Mouse (Mus musculus) MEL (cell line): ENCODE measurements around the gene Hnrnph1. TPM values are rescaled to one million over a fixed set of nuclear protein-coding genes. Genes with fewer than 3 reads are reported as not detected.

Experiments used
- DNase-seq: peaks from one replicate; pipeline ENCODE4 v3.0.0; 2011; ENCODE audit warnings: low read depth, low spot score
- H3K27ac ChIP-seq: 2 replicates; pipeline ENCODE4 v1.5.1; 2012; ENCODE audit warnings: low read depth, mild to moderate bottlenecking, control low read depth, low read length, moderate library complexity; ENCODE audit not compliant: control insufficient read depth
- H3K27me3 ChIP-seq, 2 experiments: fragments of 150-350 bp in 1 of 2; sonication (generic) in 1 of 2; 2 replicates each; pipeline ENCODE4 v1.6.1; 2012; ENCODE audit warnings: low read length in 2 of 2, mild to moderate bottlenecking in 2 of 2, improper control_type of control experiment in 1 of 2, moderate library complexity in 1 of 2; ENCODE audit not compliant: insufficient read depth in 2 of 2, control insufficient read depth in 1 of 2
- H3K36me3 ChIP-seq, 2 experiments: 2 replicates each; pipeline ENCODE4 v1.6.1; 2012 to 2014; ENCODE audit warnings: low read length in 2 of 2, improper control_type of control experiment in 1 of 2, inconsistent platforms in 1 of 2, mild to moderate bottlenecking in 1 of 2; ENCODE audit not compliant: insufficient read depth in 2 of 2, control insufficient read depth in 1 of 2
- H3K4me1 ChIP-seq, 2 experiments: fragments of 150-350 bp in 1 of 2; sonication (generic) in 1 of 2; 2 replicates each; pipeline ENCODE4 v1.6.1; 2012; ENCODE audit warnings: low read length in 2 of 2, improper control_type of control experiment in 1 of 2, mild to moderate bottlenecking in 1 of 2; ENCODE audit not compliant: insufficient read depth in 2 of 2, control insufficient read depth in 1 of 2
- H3K4me3 ChIP-seq, 2 experiments: fragments of 150-350 bp in 1 of 2; sonication (generic) in 1 of 2; 2 replicates each; pipeline ENCODE4 v1.5.1; 2012; ENCODE audit warnings: low read depth in 2 of 2, low read length in 2 of 2, mild to moderate bottlenecking in 2 of 2, moderate library complexity in 2 of 2, control low read depth in 1 of 2, improper control_type of control experiment in 1 of 2; ENCODE audit not compliant: control insufficient read depth in 1 of 2, insufficient read depth in 1 of 2
- H3K79me2 ChIP-seq: 2 replicates; pipeline ENCODE4 v1.6.1; 2012; ENCODE audit warnings: mild to moderate bottlenecking, low read length, moderate library complexity; ENCODE audit not compliant: control insufficient read depth, poor library complexity, insufficient read depth
- H3K9ac ChIP-seq: 2 replicates; pipeline ENCODE4 v1.6.1; 2012; ENCODE audit warnings: low read depth, mild to moderate bottlenecking, control low read depth, low read length, moderate library complexity; ENCODE audit not compliant: control insufficient read depth, poor library complexity, severe bottlenecking
- H3K9me3 ChIP-seq: fragments of 150-350 bp; sonication (generic); replicated peaks from 2 replicates; pipeline ENCODE4 v1.6.1; 2012; ENCODE audit warnings: mild to moderate bottlenecking, low read length, improper control_type of control experiment, moderate library complexity; ENCODE audit not compliant: insufficient read depth
- BHLHE40 ChIP-seq: IDR thresholded peaks from 2 replicates; pipeline ENCODE4 v1.6.1; 2012; ENCODE audit warnings: low read depth, mild to moderate bottlenecking, inconsistent platforms, low read length, improper control_type of control experiment, borderline replicate concordance
- CHD1 ChIP-seq: IDR thresholded peaks from 2 replicates; pipeline ENCODE4 v1.6.1; 2012; ENCODE audit warnings: low read depth, mild to moderate bottlenecking, inconsistent platforms, low read length, improper control_type of control experiment
- CHD2 ChIP-seq: IDR thresholded peaks from 2 replicates; pipeline ENCODE4 v1.6.1; 2011; ENCODE audit warnings: low read length, improper control_type of control experiment
- CTCF ChIP-seq, 3 experiments: IDR thresholded peaks in 2 of 3; conservative IDR thresholded peaks in 1 of 3; 2 replicates each; pipeline ENCODE4 v1.5.1; 2011 to 2012; ENCODE audit warnings: low read length in 3 of 3, low read depth in 2 of 3, mild to moderate bottlenecking in 2 of 3, improper control_type of control experiment in 1 of 3, inconsistent platforms in 1 of 3, mixed read lengths in 1 of 3, moderate library complexity in 1 of 3; ENCODE audit not compliant: control insufficient read depth in 1 of 3, insufficient read depth in 1 of 3, poor library complexity in 1 of 3, severe bottlenecking in 1 of 3
- E2F4 ChIP-seq: IDR thresholded peaks from 2 replicates; pipeline ENCODE4 v1.6.1; 2011; ENCODE audit warnings: low read depth, low read length, improper control_type of control experiment, borderline replicate concordance
- ELF1 ChIP-seq: IDR thresholded peaks from 2 replicates; pipeline ENCODE4 v1.6.1; 2014; ENCODE audit warnings: low read depth, mild to moderate bottlenecking, inconsistent platforms, low read length, improper control_type of control experiment, moderate library complexity
- EP300 ChIP-seq, 2 experiments: IDR thresholded peaks; 2 replicates each; pipeline ENCODE4 v1.6.1; 2011; ENCODE audit warnings: improper control_type of control experiment in 2 of 2, low read length in 2 of 2, low read depth in 1 of 2, mild to moderate bottlenecking in 1 of 2
- ETS1 ChIP-seq: IDR thresholded peaks from 2 replicates; pipeline ENCODE4 v1.6.1; 2012; ENCODE audit warnings: low read depth, mild to moderate bottlenecking, inconsistent platforms, low read length, improper control_type of control experiment, moderate library complexity
- GABPA ChIP-seq: IDR thresholded peaks from 2 replicates; pipeline ENCODE4 v1.6.1; 2012; ENCODE audit warnings: low read depth, mild to moderate bottlenecking, inconsistent platforms, low read length, improper control_type of control experiment, moderate library complexity
- GATA1 ChIP-seq: IDR thresholded peaks from 2 replicates; pipeline ENCODE4 v1.6.1; 2011; ENCODE audit warnings: low read depth, low read length, improper control_type of control experiment
- HCFC1 ChIP-seq: IDR thresholded peaks from 2 replicates; pipeline ENCODE4 v1.6.1; 2012; ENCODE audit warnings: low read depth, mild to moderate bottlenecking, inconsistent platforms, low read length, improper control_type of control experiment, moderate library complexity
- JUND ChIP-seq: IDR thresholded peaks from 2 replicates; pipeline ENCODE4 v1.6.1; 2011; ENCODE audit warnings: low read depth, mild to moderate bottlenecking, improper control_type of control experiment, low read length
- KAT2A ChIP-seq: conservative IDR thresholded peaks from 2 replicates; pipeline ENCODE4 v1.6.1; 2012; ENCODE audit warnings: low read depth, low read length, improper control_type of control experiment, inconsistent platforms
- MAFK ChIP-seq: IDR thresholded peaks from 2 replicates; pipeline ENCODE4 v1.6.1; 2011; ENCODE audit warnings: low read depth, mild to moderate bottlenecking, low read length, improper control_type of control experiment, borderline replicate concordance
- MAZ ChIP-seq: IDR thresholded peaks from 2 replicates; pipeline ENCODE4 v1.6.1; 2012; ENCODE audit warnings: low read depth, mild to moderate bottlenecking, inconsistent platforms, low read length, improper control_type of control experiment
- MEF2A ChIP-seq: IDR thresholded peaks from 2 replicates; pipeline ENCODE4 v1.6.1; 2014; ENCODE audit warnings: low read depth, mild to moderate bottlenecking, inconsistent platforms, low read length, improper control_type of control experiment; ENCODE audit not compliant: poor library complexity, insufficient replicate concordance, severe bottlenecking; ENCODE audit errors: extremely low read depth
- MXI1 ChIP-seq: IDR thresholded peaks from 2 replicates; pipeline ENCODE4 v1.6.1; 2011; ENCODE audit warnings: mild to moderate bottlenecking, low read depth, low read length, improper control_type of control experiment
- MYB ChIP-seq: IDR thresholded peaks from 2 replicates; pipeline ENCODE4 v1.6.1; 2011; ENCODE audit warnings: mild to moderate bottlenecking, low read depth, low read length, improper control_type of control experiment
- MYC ChIP-seq: IDR thresholded peaks from 2 replicates; pipeline ENCODE4 v1.6.1; 2011; ENCODE audit warnings: low read depth, mild to moderate bottlenecking, low read length, improper control_type of control experiment, moderate library complexity
- NELFE ChIP-seq: IDR thresholded peaks from 2 replicates; pipeline ENCODE4 v1.6.1; 2011; ENCODE audit warnings: low read depth, low read length, improper control_type of control experiment
- NRF1 ChIP-seq: IDR thresholded peaks from 2 replicates; pipeline ENCODE4 v1.6.1; 2014; ENCODE audit warnings: low read depth, mild to moderate bottlenecking, inconsistent platforms, low read length, improper control_type of control experiment, moderate library complexity; ENCODE audit not compliant: poor library complexity, insufficient read depth, severe bottlenecking
- POLR2A ChIP-seq, 2 experiments: IDR thresholded peaks; 2 replicates each; pipeline ENCODE4 v1.6.1; 2011 to 2012; ENCODE audit warnings: low read length in 2 of 2, mild to moderate bottlenecking in 2 of 2, control low read depth in 1 of 2, improper control_type of control experiment in 1 of 2, low read depth in 1 of 2, moderate library complexity in 1 of 2; ENCODE audit not compliant: control insufficient read depth in 1 of 2, insufficient read depth in 1 of 2, poor library complexity in 1 of 2
- POLR2AphosphoS2 ChIP-seq: IDR thresholded peaks from 2 replicates; pipeline ENCODE4 v1.6.1; 2011; ENCODE audit warnings: low read length, improper control_type of control experiment
- RCOR1 ChIP-seq: IDR thresholded peaks from 2 replicates; pipeline ENCODE4 v1.6.1; 2012; ENCODE audit warnings: low read depth, mild to moderate bottlenecking, inconsistent platforms, low read length, improper control_type of control experiment
- TAL1 ChIP-seq: IDR thresholded peaks from 2 replicates; pipeline ENCODE4 v1.6.1; 2012; ENCODE audit warnings: mild to moderate bottlenecking, inconsistent platforms, low read length, moderate library complexity, mixed read lengths
- TBP ChIP-seq: IDR thresholded peaks from 2 replicates; pipeline ENCODE4 v1.8.0; 2011; ENCODE audit warnings: low read depth, low read length, improper control_type of control experiment
- TCF12 ChIP-seq: IDR thresholded peaks from 2 replicates; pipeline ENCODE4 v1.6.1; 2014; ENCODE audit warnings: low read depth, mild to moderate bottlenecking, inconsistent platforms, low read length, improper control_type of control experiment, moderate library complexity
- USF1 ChIP-seq: IDR thresholded peaks from 2 replicates; pipeline ENCODE4 v1.6.1; 2014; ENCODE audit warnings: low read depth, mild to moderate bottlenecking, inconsistent platforms, low read length, improper control_type of control experiment, moderate library complexity
- USF2 ChIP-seq, 2 experiments: IDR thresholded peaks; 2 replicates each; pipeline ENCODE4 v1.6.1; 2011 to 2012; ENCODE audit warnings: improper control_type of control experiment in 2 of 2, low read length in 2 of 2, borderline replicate concordance in 1 of 2, inconsistent platforms in 1 of 2, low read depth in 1 of 2, mild to moderate bottlenecking in 1 of 2; ENCODE audit not compliant: insufficient read depth in 1 of 2
- ZC3H11A ChIP-seq: IDR thresholded peaks from 2 replicates; pipeline ENCODE4 v1.6.1; 2012; ENCODE audit warnings: low read depth, mild to moderate bottlenecking, inconsistent platforms, low read length, improper control_type of control experiment
- ZKSCAN1 ChIP-seq: IDR thresholded peaks from 2 replicates; pipeline ENCODE4 v1.6.1; 2012; ENCODE audit warnings: low read depth, mild to moderate bottlenecking, inconsistent platforms, low read length, improper control_type of control experiment, moderate library complexity
- ZMIZ1 ChIP-seq: IDR thresholded peaks from 2 replicates; pipeline ENCODE4 v1.6.1; 2012; ENCODE audit warnings: low read depth, mild to moderate bottlenecking, inconsistent platforms, low read length, improper control_type of control experiment, moderate library complexity
- ZNF384 ChIP-seq: IDR thresholded peaks from 2 replicates; pipeline ENCODE4 v1.6.1; 2012; ENCODE audit warnings: low read depth, mild to moderate bottlenecking, inconsistent platforms, low read length, improper control_type of control experiment
- polyA plus RNA-seq, 2 experiments: library from polyadenylated mRNA; stranded (reverse) in 1 of 2; unstranded in 1 of 2; fragments of >175 nt in 1 of 2; fragments of >200 nt in 1 of 2; gene quantifications; 2 replicates each; pipeline versions ENCODE4 v1.2.1 to v1.2.4; 2012; ENCODE audit warnings: low replicate concordance in 2 of 2, low read depth in 1 of 2; ENCODE audit not compliant: insufficient read length in 2 of 2, insufficient read depth in 1 of 2, missing spikeins in 1 of 2
- total RNA-seq: library from RNA; depleted of rRNA; stranded (reverse); fragments of 300-350 nt; gene quantifications from 2 replicates; pipeline ENCODE4 v1.2.3, GENCODE M21; 2012; rRNA removed

Gene Hnrnph1
- total RNA-seq (227 and 232 TPM in 2 replicates), polyA plus RNA-seq (100 to 1,000 TPM; 425 to 552 TPM)

DNA sequence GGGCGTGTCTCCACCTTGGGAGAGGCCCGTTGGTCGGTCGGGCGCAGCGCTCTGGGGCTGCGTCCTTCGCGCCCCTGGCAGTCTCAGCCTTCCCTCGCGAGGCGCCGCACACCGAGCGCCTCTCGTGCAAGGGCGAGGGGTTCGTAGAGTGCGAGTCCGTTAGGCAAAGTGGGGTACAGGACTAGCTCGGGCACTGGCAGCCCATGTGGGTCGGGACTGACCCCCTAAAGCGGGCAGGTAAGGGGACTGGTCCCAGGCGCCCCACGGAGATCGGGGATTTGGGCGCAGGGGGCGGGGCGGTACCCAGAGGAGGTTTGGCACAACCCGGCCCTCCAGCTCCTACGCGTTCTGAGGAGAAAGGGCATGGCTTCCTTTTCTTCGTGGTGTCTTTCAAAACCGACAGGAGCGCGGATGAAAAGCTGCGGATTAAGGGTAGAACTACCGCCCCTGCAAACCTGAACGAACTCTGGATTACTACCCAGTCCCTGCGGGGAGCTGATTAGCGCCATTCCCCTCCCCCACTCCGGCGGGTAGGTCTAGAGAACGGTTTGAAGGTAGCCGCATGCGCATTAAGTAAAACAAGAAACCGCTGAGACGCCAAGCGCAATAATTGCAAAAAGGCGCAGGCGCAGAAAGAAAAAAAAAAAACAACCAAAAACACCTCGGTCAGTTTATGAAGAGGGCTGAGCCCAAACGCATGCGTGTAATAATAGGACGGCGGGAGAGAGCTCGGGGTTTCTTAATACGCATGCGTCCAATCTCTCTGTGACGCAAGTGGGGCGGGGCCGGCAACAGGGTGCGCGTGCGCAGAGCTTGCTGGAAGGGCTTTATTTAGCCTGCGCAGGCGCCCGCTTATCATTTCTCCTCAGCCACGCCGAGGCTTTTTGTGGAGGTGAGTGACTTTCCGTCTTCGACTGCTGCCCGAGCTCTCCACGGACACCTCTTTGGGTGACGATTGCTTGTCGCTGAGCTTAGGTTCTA, at the start of gene Hnrnph1:
TSS of gene Hnrnph1 (plus strand) at position 80 of the 981 bp plus-strand sequence.
- no peaks in the 10 kb centered on the region for H3K9me3 ChIP-seq
- H3K9ac ChIP-seq: peak within 1 kb of the TSS; percentile 98
- no peaks in the 10 kb centered on the region for H3K27me3 ChIP-seq
- DNase-seq: peak; percentile 100
- H3K79me2 ChIP-seq: peaks cover 31% of the 10 kb centered on the region
- H3K4me3 ChIP-seq: peak within 1 kb of the TSS; percentile 69 to 93
- H3K27ac ChIP-seq: peak within 1 kb of the TSS; percentile 99
- peaks cover 29 to 37% of the 10 kb centered on the region in 2 experiments for H3K36me3 ChIP-seq
- H3K4me1 ChIP-seq: peaks cover 0 to 15% of the 10 kb centered on the region in 2 experiments; a peak in 3 of 4 replicates
- TF ChIP-seq NRF1: peak; percentile 91; the same call in 1 of the 2 replicates
- TF ChIP-seq ZMIZ1: peak; percentile 100
- TF ChIP-seq TAL1: peak; percentile 35; the same call in 1 of the 2 replicates
- TF ChIP-seq MAZ: 0 out of 2 replicates have a peak, but pooled peaks have one; percentile 48
- no peak for TF ChIP-seq ELF1
- peak; percentile 60 for TF ChIP-seq ETS1
- no peak for TF ChIP-seq ZC3H11A
- TF ChIP-seq GABPA: no peak
- peak; percentile 65; the same call in 1 of the 2 replicates for TF ChIP-seq MEF2A
- TF ChIP-seq EP300 (IDR thresholded peaks at IDR 0.05; ENCODE audit: low read depth in 1 of 2, low read length in 2 of 2): peak in 1 of 2 experiments; percentile 87; a peak in 2 of 4 replicates
- TF ChIP-seq MXI1: peak; percentile 81; the same call in 1 of the 2 replicates
- TF ChIP-seq GATA1: peak; percentile 87
- TF ChIP-seq USF1: no peak
- TF ChIP-seq ZKSCAN1: peak; percentile 51; the same call in 1 of the 2 replicates
- TF ChIP-seq USF2 (IDR thresholded peaks at IDR 0.05; ENCODE audit: borderline replicate concordance in 1 of 2, insufficient read depth in 1 of 2, low read depth in 1 of 2, low read length in 2 of 2): no peak
- no peak for TF ChIP-seq MAFK
- TF ChIP-seq NELFE: peak; percentile 100
- peak; percentile 99 for TF ChIP-seq TBP
- peak; percentile 80 for TF ChIP-seq CHD2
- TF ChIP-seq POLR2A (IDR thresholded peaks at IDR 0.05; ENCODE audit: control insufficient read depth in 1 of 2, insufficient read depth in 1 of 2, low read depth in 1 of 2, low read length in 2 of 2, poor library complexity in 1 of 2): peak; percentile 99 to 100
- TF ChIP-seq CHD1: no peak
- TF ChIP-seq JUND: no peak
- TF ChIP-seq MYB: peak; percentile 97
- TF ChIP-seq CTCF (IDR thresholded peaks at IDR 0.05 in 2 of 3, conservative IDR thresholded peaks at IDR 0.05 in 1 of 3; ENCODE audit: control insufficient read depth in 1 of 3, insufficient read depth in 1 of 3, low read depth in 2 of 3, low read length in 3 of 3, poor library complexity in 1 of 3, severe bottlenecking in 1 of 3): no peak
- peak; percentile 96 for TF ChIP-seq MYC
- peak; percentile 84 for TF ChIP-seq E2F4
- peak; percentile 100 for TF ChIP-seq POLR2AphosphoS2
- no peak for TF ChIP-seq RCOR1
- peak; percentile 61 for TF ChIP-seq KAT2A
- peak; percentile 99 for TF ChIP-seq ZNF384
- TF ChIP-seq HCFC1: peak; percentile 82
- no peak for TF ChIP-seq BHLHE40
- TF ChIP-seq TCF12: peak; percentile 75
